In genomic region chr14:47049051-47049450, GRCm38 (mm10) we compare ENCODE assay signal across 33 mouse cellular contexts.
DNase-seq lines count a peak whose midpoint lies in the region; ATAC-seq and TF ChIP-seq lines count a peak whose summit lies in the region.
"Had no signal": no experiment of that assay in that cellular context is flagged by ENCODE, and none has a peak within 500 bp of the region (broad histone marks: within the 10 kb centered on the region; RNA-seq: fewer than 3 reads in every experiment).

No protein-coding gene starts in this region.

- H3K27me3 ChIP-seq in C2C12 (ENCODE audit: control insufficient read depth, insufficient read depth, insufficient read length) = no peaks in the 10 kb centered on the region
- H3K27me3 ChIP-seq in forebrain, embryonic 11.5 days (ENCODE audit: control insufficient read depth, insufficient read depth, low read length) = no peaks in the 10 kb centered on the region
- H3K27me3 ChIP-seq: embryonic facial prominence, embryonic 15.5 days; hindbrain, embryonic 13.5 days; kidney, embryonic 15.5 days; limb, embryonic 15.5 days; midbrain, embryonic 13.5 days; neural tube, embryonic 13.5 days; stomach, embryonic 15.5 days had no signal

- no peak for TF ChIP-seq CTCF in C2C12 (IDR thresholded peaks at IDR 0.05; ENCODE audit: control insufficient read depth, insufficient read depth, insufficient read length)

- no peaks in the 10 kb centered on the region for H3K9me3 ChIP-seq in forebrain, embryonic 11.5 days (ENCODE audit: control insufficient read depth, low read length)
- H3K9me3 ChIP-seq: embryonic facial prominence, embryonic 10.5 days; embryonic facial prominence, embryonic 15.5 days; hindbrain, embryonic 13.5 days; kidney, embryonic 15.5 days; limb, embryonic 10.5 days; limb, embryonic 15.5 days; midbrain, embryonic 13.5 days; neural tube, embryonic 13.5 days; stomach, embryonic 15.5 days had no signal

- no peaks in the 10 kb centered on the region for H3K4me1 ChIP-seq in forebrain, embryonic 11.5 days (replicated peaks; ENCODE audit: control insufficient read depth, insufficient read depth, low read length)
- H3K4me1 ChIP-seq: embryonic facial prominence, embryonic 10.5 days; embryonic facial prominence, embryonic 15.5 days; hindbrain, embryonic 13.5 days; kidney, embryonic 15.5 days; limb, embryonic 10.5 days; limb, embryonic 15.5 days; midbrain, embryonic 13.5 days; neural tube, embryonic 13.5 days; stomach, embryonic 15.5 days had no signal

- peaks cover 18% of the 10 kb centered on the region for H3K79me2 ChIP-seq in C2C12 (ENCODE audit: control insufficient read depth, insufficient read depth)

- no peak for DNase-seq in frontal cortex, postnatal 14 days (ENCODE audit: low spot score in 2 of 2)
- DNase-seq in brain, adult 2 months (ENCODE audit: low read depth, low spot score) = peak; percentile 68
- peak; percentile 73 for DNase-seq in layer of hippocampus, adult 9-11 months
- no peak for DNase-seq in forebrain, embryonic 11.5 days (ENCODE audit: low spot score)
- no peak for DNase-seq in liver
- no peak for DNase-seq in Muller cell, postnatal 12 days (ENCODE audit: inconsistent ontology term)
- DNase-seq: adrenal gland, postnatal 36 days; cerebellum, adult 8-10 months; cerebellum, postnatal 25 days; gastrocnemius, postnatal 25 days; heart, postnatal 4 days; kidney, adult 18-20 months; kidney, postnatal 25 days; lung, adult 2 months; lung, postnatal 10 days; right cerebral cortex, postnatal 25 days; thymus, postnatal 14 days had no signal

- ATAC-seq in frontal cortex, adult (ENCODE audit: low TSS enrichment) = peak; percentile 91
- no peak for ATAC-seq in forebrain, embryonic 11.5 days (replicated peaks; ENCODE audit: low FRiP score)
- ATAC-seq: CD4-positive, CD25-positive, alpha-beta regulatory T cell, adult 4 months; forebrain, embryonic 14.5 days; midbrain, embryonic 13.5 days had no signal

- WGBS in forebrain, embryonic 11.5 days = 96% methylated on average over 6 of the region's 6 CpGs

- H3K36me3 ChIP-seq in C2C12 (ENCODE audit: control insufficient read depth, insufficient read depth) = peaks cover 4% of the 10 kb centered on the region
- H3K36me3 ChIP-seq in forebrain, embryonic 11.5 days (ENCODE audit: control insufficient read depth, insufficient read depth, low read length) = no peaks in the 10 kb centered on the region
- H3K36me3 ChIP-seq: embryonic facial prominence, embryonic 10.5 days; embryonic facial prominence, embryonic 15.5 days; hindbrain, embryonic 13.5 days; kidney, embryonic 15.5 days; limb, embryonic 10.5 days; limb, embryonic 15.5 days; midbrain, embryonic 13.5 days; neural tube, embryonic 13.5 days; stomach, embryonic 15.5 days had no signal

- H3K9ac ChIP-seq in forebrain, embryonic 11.5 days (ENCODE audit: low read length) = no peak overlapping the region
- H3K9ac ChIP-seq: embryonic facial prominence, embryonic 15.5 days; hindbrain, embryonic 13.5 days; kidney, embryonic 15.5 days; limb, embryonic 15.5 days; liver, embryonic 14.5 days; midbrain, embryonic 13.5 days; neural tube, embryonic 13.5 days; stomach, embryonic 15.5 days had no signal

- no peak overlapping the region for H3ac ChIP-seq in C2C12 (ENCODE audit: control insufficient read depth, insufficient read length, low read depth)

- H3K27ac ChIP-seq in forebrain, embryonic 11.5 days (ENCODE audit: low read depth, low read length) = no peak overlapping the region
- H3K27ac ChIP-seq: embryonic facial prominence, embryonic 10.5 days; embryonic facial prominence, embryonic 15.5 days; hindbrain, embryonic 13.5 days; kidney, embryonic 15.5 days; limb, embryonic 10.5 days; limb, embryonic 15.5 days; liver, embryonic 14.5 days; macrophage; midbrain, embryonic 13.5 days; neural tube, embryonic 13.5 days; stomach, embryonic 15.5 days had no signal

- H3K4me2 ChIP-seq in forebrain, embryonic 11.5 days (ENCODE audit: low read depth, low read length, severe bottlenecking) = no peak overlapping the region
- H3K4me2 ChIP-seq: embryonic facial prominence, embryonic 15.5 days; heart, embryonic 11.5 days; hindbrain, embryonic 13.5 days; kidney, embryonic 15.5 days; limb, embryonic 15.5 days; midbrain, embryonic 13.5 days; neural tube, embryonic 13.5 days; stomach, embryonic 15.5 days had no signal

- H3K79me3 ChIP-seq in C2C12 (ENCODE audit: low read depth) = peaks cover 6% of the 10 kb centered on the region

- H3K4me3 ChIP-seq in C2C12 (ENCODE audit: insufficient read depth, poor library complexity, severe bottlenecking) = no peak overlapping the region
- H3K4me3 ChIP-seq in forebrain, embryonic 11.5 days (ENCODE audit: low read depth, low read length) = no peak overlapping the region
- H3K4me3 ChIP-seq: embryonic facial prominence, embryonic 10.5 days; embryonic facial prominence, embryonic 15.5 days; hindbrain, embryonic 13.5 days; kidney, embryonic 15.5 days; limb, embryonic 10.5 days; limb, embryonic 15.5 days; midbrain, embryonic 13.5 days; neural tube, embryonic 13.5 days; stomach, embryonic 15.5 days had no signal

TF ChIP-seq in C2C12, 6 proteins besides CTCF, POLR2A, EP300 and RAD21:
- TF ChIP-seq MYOG (IDR thresholded peaks at IDR 0.05; ENCODE audit: control insufficient read depth, extremely low read depth, insufficient read length) (no peak), CEBPB (IDR thresholded peaks at IDR 0.05; ENCODE audit: low read depth) (peak; percentile 27)

Comparison
In these comparisons a context has a peak if more than half of its experiments do, and no peak if none do; other contexts are left out.
1. DNase-seq: peak in brain, adult 2 months (single experiment) and layer of hippocampus, adult 9-11 months (single experiment); none in frontal cortex, postnatal 14 days (0 of 2), forebrain, embryonic 11.5 days (single experiment), liver (single experiment) and Muller cell, postnatal 12 days (single experiment).